Mouse (Mus musculus) cerebellum, adult 8-10 months (tissue): ENCODE data around the gene Esp38.
"Not testable (repeated sequence)": the region's sequence is repeated elsewhere in the genome, so short reads cannot be mapped to it uniquely, and the experiment has no call there.

Experiments
- DNase-seq: peaks from one replicate; pipeline ENCODE4 v3.0.0; 2022

The Esp38 gene

DNA sequence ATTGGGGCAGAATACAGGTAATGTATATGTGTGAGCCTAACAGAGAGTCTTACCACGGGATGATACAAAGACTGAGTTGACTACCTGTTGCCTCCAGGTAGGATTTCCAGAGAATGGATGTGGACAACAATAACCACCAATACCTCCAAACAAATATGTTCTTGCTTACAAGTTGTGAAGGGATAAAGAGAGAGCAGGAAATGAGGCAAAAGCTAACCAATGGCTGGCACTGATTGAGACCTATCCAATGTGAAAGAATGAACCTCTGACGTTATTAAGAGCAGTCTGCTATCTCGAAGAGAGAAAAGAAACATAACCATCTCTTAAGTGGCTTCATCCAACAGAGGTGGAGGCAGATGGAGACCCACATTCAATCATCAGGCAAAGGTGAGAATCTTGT is at the start of gene Esp38:
Gene Esp38 (plus strand): TSS at position 301 of the 400 bp plus-strand sequence.
- no peak for DNase-seq

DNA sequence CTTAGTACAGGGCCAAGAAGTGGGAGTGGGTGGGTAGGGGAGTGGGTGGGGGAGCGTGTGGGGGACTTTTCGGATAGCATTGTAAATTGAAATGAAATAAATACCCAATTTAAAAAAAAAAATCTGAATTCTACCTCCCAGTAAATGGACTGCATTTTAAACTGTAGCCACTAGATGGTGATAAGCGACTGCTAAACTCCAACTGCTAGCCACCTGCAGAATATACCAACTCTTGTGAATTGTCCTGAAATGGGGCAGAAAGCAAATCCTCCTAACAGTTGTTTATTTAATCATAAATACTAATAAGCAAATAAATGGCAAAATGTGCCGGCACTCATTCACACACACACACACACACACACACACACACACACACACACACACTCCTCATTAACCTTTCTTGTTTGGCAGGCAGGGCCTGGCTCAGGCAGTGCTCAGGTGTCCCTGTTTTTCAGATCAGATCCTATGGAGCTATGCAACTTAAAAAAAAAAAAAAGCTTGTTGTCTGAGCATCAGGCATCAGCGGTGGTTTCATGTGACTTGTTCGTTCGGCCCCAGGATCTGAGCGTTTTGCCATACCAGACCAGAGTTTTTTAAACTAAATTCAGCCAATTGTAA is 47.3 kb upstream of the Esp38 start:
- DNase-seq, result not testable (repeated sequence)
